Mouse (Mus musculus) adrenal gland, adult 8-10 months (tissue): ENCODE measurements around the gene Rap1gap. TPM values are rescaled to one million over a fixed set of nuclear protein-coding genes. Genes with fewer than 3 reads are reported as not detected.

ENCODE experiments used
- DNase-seq: peaks from one replicate; pipeline ENCODE4 v3.0.0; 2022
- total RNA-seq, 4 experiments: library from RNA; stranded (reverse); gene quantifications; 2 replicates each; pipeline ENCODE4 v1.2.4; 2022

The Rap1gap gene
- total RNA-seq, 4 experiments from 2014 or later: 108 to 376 (median 251) TPM

GRCm38 (mm10) chr4:137695300-137695699, 30.8 kb downstream of the Rap1gap start:
- no peak for DNase-seq

- no peak for DNase-seq
Observed at GRCm38 (mm10) chr4:137695900-137696299, 31.4 kb downstream of the Rap1gap start.

- no peak for DNase-seq
Observed at GRCm38 (mm10) chr4:137697156-137697885, 32.8 kb downstream of the Rap1gap start.

DNA sequence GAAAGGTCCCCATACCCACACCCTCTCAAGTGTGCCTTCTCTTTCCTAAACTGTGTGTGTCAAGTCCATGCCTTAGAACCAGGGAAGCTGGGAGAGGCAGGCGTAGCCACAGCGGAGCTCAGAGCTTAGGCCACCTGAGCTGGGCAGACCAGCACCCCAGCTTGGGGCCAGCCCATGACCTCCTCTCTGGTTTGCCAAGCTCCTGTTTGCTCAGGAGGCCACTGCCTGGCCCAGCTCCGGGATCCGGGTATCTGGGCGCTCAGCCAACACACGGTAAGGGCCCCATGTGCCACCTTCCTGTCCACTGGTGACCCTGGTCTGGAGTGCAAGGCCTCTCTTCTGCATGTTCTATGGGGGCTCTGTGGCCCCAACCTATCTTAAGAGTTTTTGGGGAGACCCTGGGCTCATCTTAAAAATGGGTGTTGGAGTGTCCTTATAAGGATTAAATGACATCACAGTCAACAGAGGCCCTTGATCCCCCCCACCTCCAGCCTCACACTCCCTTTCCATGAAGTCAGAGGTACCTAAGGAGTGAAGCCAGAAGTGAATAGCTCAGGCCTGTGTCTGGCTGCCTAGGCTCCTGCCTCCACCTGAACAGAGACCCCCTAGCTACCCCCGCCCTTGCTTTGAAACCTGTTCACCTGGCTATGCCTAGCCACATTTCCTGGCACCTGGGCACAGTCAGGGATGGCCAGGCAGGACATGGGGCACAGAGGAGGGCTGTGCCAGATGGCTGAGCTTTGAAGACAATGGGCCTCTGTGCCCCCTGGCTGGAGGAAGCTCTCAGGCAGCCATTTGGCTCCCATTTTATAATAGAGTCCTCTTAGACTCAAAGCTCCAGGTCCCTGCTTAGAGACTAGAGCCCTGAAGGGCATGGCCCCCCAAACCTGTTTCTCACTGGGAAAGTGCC, 33.8 kb downstream of the Rap1gap start:
- no peak for DNase-seq

DNA sequence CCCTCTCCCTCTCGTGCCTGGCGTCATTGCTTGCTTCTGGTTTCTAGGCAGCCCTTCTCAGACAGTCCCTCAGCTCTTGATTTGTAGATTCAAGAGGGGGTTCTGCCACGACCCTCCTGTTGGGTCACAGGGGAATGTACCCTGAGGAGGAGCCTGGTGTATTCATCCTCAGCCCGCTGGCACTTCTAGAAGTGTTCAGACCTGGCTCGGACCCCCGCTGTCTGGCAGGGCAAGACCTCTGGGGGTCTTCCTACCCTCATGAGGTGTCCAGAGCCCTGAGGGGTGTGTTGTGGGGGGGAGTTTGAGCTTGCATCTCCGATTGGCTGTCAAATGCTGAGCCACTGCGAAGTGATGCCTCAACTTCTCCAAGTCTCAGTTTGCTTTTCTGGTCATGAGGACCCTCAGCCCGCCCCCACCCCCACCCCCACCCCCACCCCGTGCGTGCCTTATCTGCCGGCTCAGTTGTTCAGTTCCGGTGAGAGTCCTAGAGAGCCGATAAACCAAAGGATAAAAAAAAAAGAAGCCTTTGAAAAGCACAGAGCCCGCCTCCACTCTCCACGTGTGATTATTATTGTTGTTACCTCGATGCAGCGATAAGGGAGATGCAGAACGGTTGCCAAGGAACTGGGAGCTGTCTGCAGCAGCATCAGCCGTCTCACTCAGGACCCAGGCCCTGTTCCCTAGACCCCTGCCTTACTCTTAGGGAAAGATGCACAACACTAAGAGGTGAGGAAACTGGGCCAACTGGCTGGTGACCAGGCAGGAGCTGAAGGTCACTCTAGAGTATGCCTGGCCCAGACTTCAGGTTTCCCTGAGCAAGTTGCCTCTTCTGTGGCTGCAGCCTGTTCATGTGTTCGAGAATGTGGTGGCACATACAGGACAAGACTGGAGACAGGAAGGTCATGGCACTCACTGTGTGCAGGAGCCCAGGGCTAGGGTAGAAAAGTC, 35.0 kb downstream of the Rap1gap start:
- DNase-seq: no peak

GRCm38 (mm10) chr4:137700960-137701359, 36.4 kb downstream of the Rap1gap start:
- DNase-seq: no peak

DNA sequence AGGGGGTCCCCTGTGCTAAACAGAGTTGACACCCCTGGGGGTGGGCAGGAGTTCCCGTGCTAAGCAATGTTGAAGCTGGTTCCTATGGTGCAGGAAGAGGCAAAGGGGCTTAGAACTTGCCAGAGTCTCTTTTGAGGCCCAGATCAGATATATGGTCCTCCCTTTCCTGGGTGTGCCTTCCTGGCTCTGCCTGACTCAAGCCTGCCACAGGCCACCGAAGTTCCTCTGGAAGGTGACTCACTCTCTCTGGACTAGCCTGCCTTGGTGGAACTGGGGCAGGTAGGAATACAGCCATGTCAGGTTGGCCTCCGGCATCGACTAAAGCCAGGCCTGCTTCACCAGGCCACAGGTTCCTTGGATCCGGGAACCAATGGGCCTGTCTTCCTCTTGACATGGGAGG, 38.6 kb downstream of the Rap1gap start:
- DNase-seq: no peak

DNA sequence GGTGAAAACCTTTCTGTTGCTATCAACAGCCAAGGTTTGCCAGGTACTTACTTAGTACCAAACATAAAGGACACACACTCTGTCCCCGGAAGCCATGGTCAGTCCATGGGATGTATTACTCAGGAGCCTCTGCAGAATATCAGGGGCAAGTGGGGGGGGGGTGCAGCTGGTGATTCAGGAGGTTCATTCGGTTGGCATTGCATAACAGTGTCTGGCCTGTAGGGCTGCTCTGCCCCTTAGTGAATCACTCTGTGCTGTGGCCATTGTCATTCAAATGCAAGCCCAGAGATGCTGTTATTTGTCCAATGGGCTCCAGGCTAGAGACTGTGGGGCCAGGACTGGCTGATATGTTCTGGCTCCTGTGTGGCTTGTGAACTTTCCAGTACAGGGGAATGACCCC, 40.0 kb downstream of the Rap1gap start:
- no peak for DNase-seq

- no peak for DNase-seq
Observed at GRCm38 (mm10) chr4:137705379-137705778, 40.9 kb downstream of the Rap1gap start.

DNA sequence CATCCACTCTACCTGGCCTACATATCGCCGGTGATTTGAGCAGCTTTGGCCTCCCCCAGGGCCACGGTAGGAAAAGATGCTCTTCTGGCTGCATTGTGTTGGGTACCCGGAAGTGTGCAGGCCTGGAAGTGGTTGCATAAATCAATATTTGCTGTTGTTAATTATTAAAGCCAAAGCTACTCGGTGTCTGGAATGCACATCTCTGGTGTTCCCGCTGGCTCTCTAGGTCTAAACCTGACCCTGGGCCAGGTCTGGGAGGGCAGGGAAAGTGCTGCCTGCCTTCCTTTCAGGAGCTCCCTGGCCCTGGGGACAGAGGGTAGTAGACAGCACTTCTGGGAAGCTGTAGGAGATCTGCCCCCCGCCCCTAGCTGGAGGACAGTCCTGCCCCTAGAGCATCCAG, 42.0 kb downstream of the Rap1gap start:
- DNase-seq: no peak

- DNase-seq: peak; percentile 82
Observed at GRCm38 (mm10) chr4:137707216-137707990, 42.9 kb downstream of the Rap1gap start.

DNA sequence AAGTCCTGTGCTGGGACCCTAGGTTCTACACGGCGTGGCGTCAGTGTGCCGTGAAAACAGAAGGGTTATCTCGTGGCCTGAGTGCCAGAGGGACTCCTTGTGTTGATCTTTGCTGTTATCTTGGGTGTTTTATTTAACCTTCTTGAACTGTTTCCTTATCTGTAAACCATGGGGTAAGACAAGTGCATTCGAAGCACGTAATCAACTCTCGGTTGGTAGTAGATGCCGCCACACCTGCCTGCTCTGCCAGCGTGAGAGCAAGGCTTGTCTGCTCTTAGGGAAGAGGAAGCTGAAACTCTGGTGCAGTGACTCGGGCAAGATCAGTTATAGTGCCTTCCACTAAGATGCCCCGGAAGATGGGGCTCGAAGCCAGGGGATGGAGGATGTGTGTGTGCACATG, 48.4 kb downstream of the Rap1gap start:
- DNase-seq: no peak

DNA sequence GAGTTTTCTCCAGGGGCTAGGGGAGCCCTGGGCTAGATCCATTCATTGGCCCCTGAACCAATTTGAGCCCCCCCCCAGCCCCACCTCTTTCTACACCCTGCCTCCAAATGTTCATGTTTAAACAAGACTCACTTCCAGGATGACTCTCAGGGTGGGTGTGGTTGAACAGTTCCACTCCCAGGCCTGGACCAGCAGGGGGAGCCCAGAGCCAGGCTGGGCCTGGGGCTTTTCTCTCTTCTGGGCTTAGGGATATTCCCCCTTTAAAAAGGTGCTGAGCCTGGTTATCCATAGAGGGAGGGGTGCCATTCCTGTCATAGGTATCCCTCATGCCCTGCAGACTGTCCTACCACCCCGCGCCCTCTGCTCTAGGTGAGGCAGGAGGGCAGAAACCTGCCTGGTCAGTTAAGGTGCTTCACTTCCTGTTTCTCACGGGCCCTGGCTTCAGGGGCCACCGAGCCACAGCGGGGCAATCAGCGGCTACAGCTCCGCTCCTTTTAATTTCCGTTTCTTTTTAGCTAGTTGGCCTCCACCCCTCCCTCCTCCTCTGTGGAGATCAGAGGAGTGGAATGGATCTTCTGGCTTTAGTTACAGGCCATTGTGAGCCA, 49.6 kb downstream of the Rap1gap start:
- no peak for DNase-seq

DNA sequence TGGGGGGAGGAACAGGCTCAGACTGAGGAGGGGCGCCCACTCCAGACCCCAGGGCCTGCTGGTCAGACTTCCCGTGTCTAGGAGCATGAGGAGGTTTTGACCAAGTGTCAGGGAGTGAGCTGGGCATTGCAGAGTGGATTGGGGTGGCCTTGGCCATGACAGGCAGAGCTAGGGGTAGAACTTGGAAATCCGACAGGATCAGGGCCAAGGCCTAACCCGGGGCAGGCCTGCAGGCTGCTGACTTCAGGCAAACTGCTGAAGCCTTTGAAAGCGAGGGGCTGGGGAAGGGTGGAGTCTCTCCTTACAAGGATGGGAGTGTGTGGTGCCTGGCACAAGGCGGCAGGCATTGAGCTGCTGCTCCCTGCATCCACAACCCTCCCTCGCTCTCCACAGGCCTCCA, 52.5 kb downstream of the Rap1gap start:
- peak; percentile 80 for DNase-seq

GRCm38 (mm10) chr4:137717671-137718070, 53.1 kb downstream of the Rap1gap start:
- peak; percentile 85 for DNase-seq

- DNase-seq: peak; percentile 77
Observed at GRCm38 (mm10) chr4:137719378-137720077, 55.0 kb downstream of the Rap1gap start.

DNA sequence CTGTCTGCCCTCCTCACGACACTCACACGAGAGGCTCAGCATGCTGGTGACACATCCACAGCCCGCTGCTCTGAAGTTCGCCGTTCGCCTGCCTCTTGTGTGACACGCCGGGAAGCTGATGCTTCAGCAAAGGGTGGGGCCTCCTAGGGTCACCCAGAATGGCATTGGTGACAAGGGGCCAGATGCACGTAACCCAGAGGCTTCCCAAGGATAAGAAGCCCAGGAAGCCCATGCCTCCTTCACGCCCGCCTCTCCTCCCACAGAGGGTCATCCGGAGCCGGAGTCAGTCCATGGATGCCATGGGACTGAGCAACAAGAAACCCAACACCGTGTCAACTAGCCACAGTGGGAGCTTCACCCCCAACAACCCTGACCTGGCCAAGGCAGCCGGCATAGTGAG, 57.0 kb downstream of the Rap1gap start:
- no peak for DNase-seq

DNA sequence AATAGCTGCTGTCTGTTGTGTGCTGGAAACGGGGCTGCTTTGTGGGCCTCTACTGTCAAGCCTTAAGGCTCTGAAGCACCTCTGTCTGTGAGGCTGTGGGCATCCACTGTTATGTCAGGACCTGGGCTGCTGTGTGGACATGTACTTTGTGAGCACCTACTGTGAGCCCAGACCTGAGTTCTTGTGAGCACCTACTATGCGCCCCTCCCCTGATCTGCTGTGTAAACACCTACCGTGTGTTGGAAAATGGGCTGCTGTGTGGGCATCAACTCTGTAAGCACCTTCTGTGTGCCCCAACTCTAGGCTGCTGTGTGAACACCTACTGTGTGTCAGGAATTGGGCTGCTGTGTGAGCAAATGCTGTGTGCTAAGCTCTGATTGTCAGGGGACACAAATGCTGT, 57.7 kb downstream of the Rap1gap start:
- DNase-seq: no peak

DNA sequence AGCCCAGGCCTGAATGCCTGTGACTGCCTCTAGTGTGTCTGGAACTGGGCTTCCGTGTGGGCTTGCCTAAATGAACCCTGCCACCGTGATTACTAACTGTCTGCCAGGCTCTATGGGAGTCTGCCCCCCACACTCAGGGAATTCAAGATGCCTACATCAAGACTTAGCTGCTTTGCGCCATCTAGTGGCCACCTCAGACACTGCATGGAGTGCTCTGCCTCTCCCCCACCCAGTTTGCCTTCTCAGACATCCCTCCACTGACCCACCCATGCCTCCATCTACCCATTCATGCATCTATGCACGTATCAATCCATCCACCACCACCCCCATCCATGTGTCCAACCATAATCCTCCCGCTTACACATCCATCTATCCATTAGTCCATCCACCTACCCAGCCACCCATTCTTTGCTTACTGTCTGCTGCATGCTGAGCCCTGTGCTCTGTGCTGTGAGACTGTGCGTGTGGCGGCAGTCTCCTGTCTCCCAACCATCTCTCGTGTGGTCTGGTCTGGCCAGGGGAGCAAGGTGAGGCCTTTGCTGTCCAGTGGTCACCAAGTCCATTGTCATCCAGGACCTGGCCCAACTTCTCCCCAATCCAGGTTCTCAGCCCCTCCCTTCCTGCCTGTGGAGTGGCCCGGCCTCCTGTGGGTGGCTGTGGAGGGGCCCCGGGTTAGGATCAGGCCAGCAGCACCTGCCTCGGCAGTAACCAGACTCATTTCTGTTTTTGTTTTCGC, 58.3 kb downstream of the Rap1gap start:
- DNase-seq: no peak

GRCm38 (mm10) chr4:137723527-137723926, 59.0 kb downstream of the Rap1gap start:
- DNase-seq: no peak
